Mouse (Mus musculus) lung, embryonic 14.5 days (tissue): ENCODE data around the gene Mogat2. TPM values are rescaled to one million over a fixed set of nuclear protein-coding genes. Genes with fewer than 3 reads are reported as not detected.

Source experiments
- ATAC-seq: fragments of 200-750 bp; cut with Nextera tagmentation; 2 replicates; pipeline ENCODE4 v1.8.0; 2017; ENCODE audit warnings: mild to moderate bottlenecking, moderate TSS enrichment, moderate library complexity; ENCODE audit not compliant: insufficient read depth
- DNase-seq: peaks from one replicate; pipeline ENCODE4 v3.0.0-alpha.2; 2015
- H3K27ac ChIP-seq: fragments of 300-500 bp; sonication (generic); 2 replicates; pipeline ENCODE4 v1.5.1; 2014; ENCODE audit warnings: low read depth, mild to moderate bottlenecking, moderate library complexity
- H3K27me3 ChIP-seq: fragments of 300-500 bp; sonication (generic); 2 replicates; pipeline ENCODE4 v1.6.1; 2014; ENCODE audit warnings: low read length, control low read depth; ENCODE audit not compliant: insufficient read depth
- H3K36me3 ChIP-seq: fragments of 300-500 bp; sonication (generic); 2 replicates; pipeline ENCODE4 v1.6.1; 2014; ENCODE audit warnings: control low read depth; ENCODE audit not compliant: insufficient read depth
- H3K4me1 ChIP-seq: fragments of 300-500 bp; sonication (generic); 2 replicates; pipeline ENCODE4 v1.6.1; 2014; ENCODE audit warnings: antibody characterized with exemption, control low read depth; ENCODE audit not compliant: insufficient read depth
- H3K4me2 ChIP-seq: fragments of 300-500 bp; sonication (generic); 2 replicates; pipeline ENCODE4 v1.6.1; 2014; ENCODE audit warnings: mild to moderate bottlenecking
- H3K4me3 ChIP-seq: fragments of 300-500 bp; sonication (generic); 2 replicates; pipeline ENCODE4 v1.5.1; 2014; ENCODE audit warnings: low read depth, low read length
- H3K9ac ChIP-seq: fragments of 300-500 bp; sonication (generic); 2 replicates; pipeline ENCODE4 v1.6.1; 2014
- H3K9me3 ChIP-seq: fragments of 300-500 bp; sonication (generic); 2 replicates; pipeline ENCODE4 v1.6.1; 2016; ENCODE audit warnings: low read depth, low read length, control low read depth
- CTCF ChIP-seq: IDR thresholded peaks from 2 replicates; pipeline ENCODE4 v1.5.1; 2016; ENCODE audit warnings: antibody characterized with exemption, low read depth
- WGBS: fragments of 180-500 bp; shearing (Covaris S2); extraction: QIAGEN DNeasy Blood & Tissue Kit; methylation state at CpG from one replicate; pipeline ENCODE4 v1.1.7; 2014; 5-methylcytosine and 5-hydroxymethylcytosine counted together
- polyA plus RNA-seq: library from polyadenylated mRNA; unstranded; fragments of >200 nt; fragmentation: Nextera tagmentation; extraction: Ambion mirVana; gene quantifications from 2 replicates; pipeline ENCODE4 v1.2.1, GENCODE M21; 2014

Gene Mogat2
- polyA plus RNA-seq, 1 experiment from 2014 or later = 1.6 TPM

GRCm38 (mm10) chr7:99185405-99185804 lies 53.0 kb downstream of the Mogat2 start:
- ATAC-seq (no peak), DNase-seq (no peak)
- H3K9me3 ChIP-seq = no peaks in the 10 kb centered on the region
- H3K27ac ChIP-seq = no peak overlapping the region
- H3K27me3 ChIP-seq = no peaks in the 10 kb centered on the region
- H3K4me2 ChIP-seq = no peak overlapping the region
- no peak overlapping the region for H3K4me3 ChIP-seq
- H3K9ac ChIP-seq = no peak overlapping the region
- H3K4me1 ChIP-seq = no peaks in the 10 kb centered on the region
- H3K36me3 ChIP-seq = no peaks in the 10 kb centered on the region
- no peak for TF ChIP-seq CTCF
- WGBS = 84% methylated on average over 3 of the region's 3 CpGs

- 66% methylated on average over 6 of the region's 6 CpGs for WGBS
- Histone ChIP-seq H3K4me2 (peak overlapping the region; percentile 99; the same call in 1 of the 2 replicates), H3K4me1 (no peaks in the 10 kb centered on the region)
Observed at GRCm38 (mm10) chr7:99183751-99184150, 54.7 kb downstream of the Mogat2 start.

DNA sequence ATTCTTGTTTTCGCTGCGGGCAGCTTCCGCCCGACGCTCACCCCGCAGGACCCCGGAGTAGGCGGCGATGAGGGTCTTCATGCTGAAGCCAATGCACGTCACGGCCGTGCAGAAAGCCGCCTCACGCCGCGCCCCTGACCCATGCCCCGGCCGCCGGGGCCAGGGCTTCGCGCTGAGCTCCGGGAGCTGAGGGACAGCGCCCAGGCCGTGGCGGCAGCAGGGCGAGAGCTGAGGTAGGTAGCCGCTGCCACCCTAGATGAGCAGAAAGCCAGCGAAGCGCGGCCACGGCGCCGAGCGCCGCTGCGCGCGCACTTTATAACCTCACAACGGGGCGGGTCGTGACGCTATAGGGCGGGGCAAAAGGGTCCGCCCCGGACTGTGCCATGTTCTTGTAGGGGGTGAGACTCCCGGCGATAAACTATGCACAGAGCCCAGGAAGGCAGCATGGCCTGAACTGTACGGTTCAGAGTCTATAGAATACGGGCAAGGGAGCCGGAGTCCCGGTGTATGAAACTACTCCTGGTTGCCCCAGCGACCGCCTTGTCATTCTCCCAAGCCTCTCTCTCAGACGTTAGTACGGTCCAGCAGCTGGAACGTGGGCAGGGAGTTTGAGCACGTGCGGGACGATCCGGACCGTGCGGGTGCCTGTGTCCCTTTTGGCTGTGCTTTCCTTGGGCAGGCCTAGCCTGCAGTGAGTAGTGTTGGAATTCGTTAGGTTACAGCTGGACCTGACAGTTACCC lies 55.8 kb downstream of the Mogat2 start, which contains the start of gene Dgat2:
TSS of gene Dgat2 (minus strand) at position 288 of the 741 bp plus-strand sequence.
- no peaks in the 10 kb centered on the region for H3K27me3 ChIP-seq
- no peaks in the 10 kb centered on the region for H3K4me1 ChIP-seq
- H3K27ac ChIP-seq = peak within 1 kb of the TSS; percentile 82
- WGBS = under 1% methylated on average over 63 of the region's 63 CpGs
- DNase-seq (peak; percentile 97), ATAC-seq (peak; percentile 95)
- H3K4me3 ChIP-seq = peak within 1 kb of the TSS; percentile 66
- TF ChIP-seq CTCF = no peak
- H3K9me3 ChIP-seq = no peaks in the 10 kb centered on the region
- no peaks in the 10 kb centered on the region for H3K36me3 ChIP-seq
- H3K9ac ChIP-seq = peak within 1 kb of the TSS; percentile 73
- H3K4me2 ChIP-seq = peak within 1 kb of the TSS; percentile 99

More at GRCm38 (mm10) chr7:99183751-99184150, 54.7 kb downstream of the Mogat2 start:
- H3K27me3 ChIP-seq = no peaks in the 10 kb centered on the region
- no peak for TF ChIP-seq CTCF
- no peak overlapping the region for H3K9ac ChIP-seq
- no peaks in the 10 kb centered on the region for H3K9me3 ChIP-seq
- no peak for ATAC-seq
- DNase-seq = no peak
- no peak overlapping the region for H3K27ac ChIP-seq
- no peak overlapping the region for H3K4me3 ChIP-seq
- no peaks in the 10 kb centered on the region for H3K36me3 ChIP-seq

- ATAC-seq = no peak
- no peak for DNase-seq
- no peak overlapping the region for H3K27ac ChIP-seq
Observed at GRCm38 (mm10) chr7:99181619-99182431, 56.6 kb downstream of the Mogat2 start.

DNA sequence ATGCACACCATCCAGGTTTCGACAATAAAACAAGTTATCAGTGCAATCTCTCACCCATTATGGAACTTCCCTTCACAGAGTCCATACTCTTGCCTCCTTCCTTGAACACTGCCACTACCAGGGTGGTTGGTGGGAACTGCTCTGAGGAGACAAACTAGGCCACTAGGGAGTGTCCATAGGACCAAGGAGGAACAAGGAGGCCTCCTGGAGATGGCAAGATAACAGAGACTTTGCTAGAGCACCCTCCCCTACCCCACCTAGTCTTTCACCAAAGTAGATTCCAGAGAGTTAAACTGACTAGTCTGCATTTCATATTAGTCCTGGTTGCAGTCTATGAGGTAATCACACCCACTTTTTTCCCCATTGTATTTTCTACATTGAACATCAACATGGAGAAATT lies 58.3 kb downstream of the Mogat2 start:
- no peaks in the 10 kb centered on the region for H3K36me3 ChIP-seq
- 80% methylated on average over 1 of the region's 1 CpGs for WGBS
- DNase-seq = no peak
- H3K4me3 ChIP-seq = no peak overlapping the region
- no peak for TF ChIP-seq CTCF
- no peak for ATAC-seq
- H3K4me2 ChIP-seq = no peak overlapping the region
- H3K27me3 ChIP-seq = no peaks in the 10 kb centered on the region
- H3K27ac ChIP-seq = no peak overlapping the region
- H3K9ac ChIP-seq = no peak overlapping the region
- no peaks in the 10 kb centered on the region for H3K9me3 ChIP-seq
- H3K4me1 ChIP-seq = no peaks in the 10 kb centered on the region

More at GRCm38 (mm10) chr7:99181619-99182431, 56.6 kb downstream of the Mogat2 start:
- H3K9me3 ChIP-seq = no peaks in the 10 kb centered on the region
- no peaks in the 10 kb centered on the region for H3K27me3 ChIP-seq
- H3K4me3 ChIP-seq = peak overlapping the region; percentile 66
- H3K9ac ChIP-seq = peak overlapping the region; percentile 73
- TF ChIP-seq CTCF = no peak
- 20% methylated on average over 14 of the region's 14 CpGs for WGBS
- H3K4me1 ChIP-seq = no peaks in the 10 kb centered on the region
- H3K4me2 ChIP-seq = peak overlapping the region; percentile 99
- H3K36me3 ChIP-seq = no peaks in the 10 kb centered on the region

DNA sequence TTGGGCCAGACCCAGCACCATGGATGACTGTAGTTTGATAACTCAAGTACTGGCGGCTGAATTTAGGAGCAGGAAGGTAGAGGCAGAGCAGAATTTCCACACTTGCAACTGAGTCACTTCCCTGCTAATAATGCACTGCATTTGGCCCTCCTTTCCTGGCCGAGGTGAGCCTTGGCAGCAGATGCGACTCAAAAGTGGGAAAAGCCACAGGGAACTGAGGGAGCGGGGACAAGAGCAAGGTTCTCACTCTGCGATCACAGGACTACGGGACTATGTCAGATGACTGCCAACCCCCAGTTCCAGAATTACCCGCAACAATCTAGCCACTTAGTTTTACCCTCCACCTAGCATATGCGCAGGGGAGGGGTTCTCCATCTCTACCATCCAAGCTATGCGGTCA lies 59.1 kb downstream of the Mogat2 start:
- H3K4me1 ChIP-seq = no peaks in the 10 kb centered on the region
- no peak overlapping the region for H3K4me2 ChIP-seq
- DNase-seq (no peak), ATAC-seq (no peak)
- no peak overlapping the region for H3K4me3 ChIP-seq
- WGBS = 88% methylated on average over 9 of the region's 9 CpGs
- no peaks in the 10 kb centered on the region for H3K36me3 ChIP-seq
- no peaks in the 10 kb centered on the region for H3K9me3 ChIP-seq
- H3K27me3 ChIP-seq = no peaks in the 10 kb centered on the region
- TF ChIP-seq CTCF = no peak
- no peak overlapping the region for H3K27ac ChIP-seq
- H3K9ac ChIP-seq = no peak overlapping the region

DNA sequence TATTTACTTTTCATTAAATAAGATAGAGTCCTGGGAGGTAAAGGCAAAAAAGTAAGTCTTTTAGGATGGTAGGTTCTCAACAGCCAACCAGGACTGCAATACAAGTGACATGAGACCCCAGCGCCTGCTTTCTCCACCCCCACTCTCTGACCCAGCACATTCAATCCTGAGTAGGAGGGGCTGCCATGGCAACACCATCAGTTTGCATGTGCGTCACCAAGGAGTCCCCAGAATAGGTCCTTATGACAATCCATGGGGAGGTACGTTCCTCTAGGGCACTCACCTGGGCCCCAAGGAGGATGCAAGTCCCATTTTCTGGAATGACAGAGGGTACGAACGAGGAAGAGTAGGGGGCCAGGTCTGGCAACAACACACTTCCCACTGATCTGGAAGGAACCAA lies 61.0 kb downstream of the Mogat2 start:
- no peak overlapping the region for H3K4me3 ChIP-seq
- 88% methylated on average over 5 of the region's 5 CpGs for WGBS
- no peak overlapping the region for H3K27ac ChIP-seq
- TF ChIP-seq CTCF = no peak
- H3K9me3 ChIP-seq = no peaks in the 10 kb centered on the region
- DNase-seq (no peak), ATAC-seq (no peak)
- no peak overlapping the region for H3K9ac ChIP-seq
- no peak overlapping the region for H3K4me2 ChIP-seq
- H3K36me3 ChIP-seq = no peaks in the 10 kb centered on the region
- H3K4me1 ChIP-seq = no peaks in the 10 kb centered on the region
- H3K27me3 ChIP-seq = no peaks in the 10 kb centered on the region
